Mouse (Mus musculus) neural tube, embryonic 12.5 days (tissue): ENCODE measurements around the gene Tek. TPM values are rescaled to one million over a fixed set of nuclear protein-coding genes. Genes with fewer than 3 reads are reported as not detected.
"Not testable (repeated sequence)": the region's sequence is repeated elsewhere in the genome, so short reads cannot be mapped to it uniquely, and the experiment has no call there.

Experiments used
- ATAC-seq: fragments of 200-750 bp; cut with Nextera tagmentation; 2 replicates; pipeline ENCODE4 v1.8.0; 2017; ENCODE audit warnings: low read depth, mild to moderate bottlenecking, moderate TSS enrichment, moderate library complexity; ENCODE audit not compliant: low FRiP score
- H3K27ac ChIP-seq: fragments of 300-500 bp; sonication (generic); 2 replicates; pipeline ENCODE4 v1.5.1; 2016
- H3K27me3 ChIP-seq: fragments of 300-500 bp; sonication (generic); replicated peaks from 2 replicates; pipeline ENCODE4 v1.6.1; 2016; ENCODE audit warnings: mild to moderate bottlenecking
- H3K36me3 ChIP-seq: fragments of 300-500 bp; sonication (generic); 2 replicates; pipeline ENCODE4 v1.6.1; 2016; ENCODE audit warnings: mild to moderate bottlenecking
- H3K4me1 ChIP-seq: fragments of 300-500 bp; sonication (generic); 2 replicates; pipeline ENCODE4 v1.6.1; 2016
- H3K4me2 ChIP-seq: fragments of 300-500 bp; sonication (generic); replicated peaks from 2 replicates; pipeline ENCODE4 v1.6.1; 2016; ENCODE audit warnings: mild to moderate bottlenecking
- H3K4me3 ChIP-seq: fragments of 300-500 bp; sonication (generic); 2 replicates; pipeline ENCODE4 v1.5.1; 2016
- H3K9ac ChIP-seq: fragments of 300-500 bp; sonication (generic); 2 replicates; pipeline ENCODE4 v1.6.1; 2016; ENCODE audit warnings: mild to moderate bottlenecking
- H3K9me3 ChIP-seq: fragments of 300-500 bp; sonication (generic); 2 replicates; pipeline ENCODE4 v1.6.1; 2016; ENCODE audit warnings: mild to moderate bottlenecking
- WGBS: fragments of 180-500 bp; shearing (Covaris S2); methylation state at CpG from one replicate; pipeline ENCODE4 v1.1.7; 2016; 5-methylcytosine and 5-hydroxymethylcytosine counted together
- polyA plus RNA-seq: library from polyadenylated mRNA; unstranded; fragments of >200 nt; fragmentation: Nextera tagmentation; extraction: Ambion mirVana; gene quantifications from 2 replicates; pipeline ENCODE4 v1.2.1, GENCODE M21; 2016

Tek gene
- polyA plus RNA-seq, result 9.4 and 9.9 TPM in 2 replicates

DNA sequence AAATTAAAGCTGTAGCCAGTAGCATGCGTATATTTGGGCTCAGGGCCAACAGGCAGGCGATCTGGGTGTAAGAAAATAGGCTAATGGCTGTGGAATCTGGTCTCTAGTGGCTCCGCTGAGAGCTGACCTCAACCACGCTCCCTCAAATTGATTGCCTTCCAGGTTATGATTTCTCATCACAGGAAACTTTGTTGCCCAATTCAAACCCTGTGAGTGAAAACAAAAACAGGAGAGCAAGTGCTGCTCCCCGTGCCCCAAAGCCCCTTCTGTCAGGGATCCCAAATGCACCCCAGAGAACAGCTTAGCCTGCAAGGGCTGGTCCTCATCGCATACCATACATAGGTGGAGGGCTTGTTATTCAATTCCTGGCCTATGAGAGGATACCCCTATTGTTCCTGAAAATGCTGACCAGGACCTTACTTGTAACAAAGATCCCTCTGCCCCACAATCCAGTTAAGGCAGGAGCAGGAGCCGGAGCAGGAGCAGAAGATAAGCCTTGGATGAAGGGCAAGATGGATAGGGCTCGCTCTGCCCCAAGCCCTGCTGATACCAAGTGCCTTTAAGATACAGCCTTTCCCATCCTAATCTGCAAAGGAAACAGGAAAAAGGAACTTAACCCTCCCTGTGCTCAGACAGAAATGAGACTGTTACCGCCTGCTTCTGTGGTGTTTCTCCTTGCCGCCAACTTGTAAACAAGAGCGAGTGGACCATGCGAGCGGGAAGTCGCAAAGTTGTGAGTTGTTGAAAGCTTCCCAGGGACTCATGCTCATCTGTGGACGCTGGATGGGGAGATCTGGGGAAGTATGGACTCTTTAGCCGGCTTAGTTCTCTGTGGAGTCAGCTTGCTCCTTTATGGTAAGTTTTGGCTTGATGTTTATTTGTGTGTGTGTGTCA lies at the start of gene Tek:
TSS of gene Tek (plus strand) at position 452 of the 894 bp plus-strand sequence.
- Histone ChIP-seq H3K4me3 (no peak within 1 kb of the TSS), H3K9ac (no peak within 1 kb of the TSS), H3K27me3 (no peaks in the 10 kb centered on the region), H3K36me3 (no peaks in the 10 kb centered on the region), H3K4me1 (no peaks in the 10 kb centered on the region), H3K9me3 (no peaks in the 10 kb centered on the region), H3K27ac (no peak within 1 kb of the TSS), H3K4me2 (no peak within 1 kb of the TSS)
- no peak for ATAC-seq
- whole genome bisulfite sequencing, result 74% methylated on average over 16 of the region's 16 CpGs

GRCm38 (mm10) chr4:94689804-94690203 lies 49.3 kb upstream of the Tek start:
- H3K9me3 ChIP-seq, H3K9ac ChIP-seq, H3K27me3 ChIP-seq, H3K4me1 ChIP-seq, H3K4me2 ChIP-seq, H3K4me3 ChIP-seq, H3K27ac ChIP-seq, ATAC-seq: not testable (repeated sequence)
- WGBS, result 86% methylated on average over 2 of the region's 2 CpGs
- H3K36me3 ChIP-seq, result peaks cover 28% of the 10 kb centered on the region

- H3K4me3 ChIP-seq, result no peak overlapping the region
- H3K27me3 ChIP-seq, result no peaks in the 10 kb centered on the region
- no peaks in the 10 kb centered on the region for H3K4me1 ChIP-seq
- H3K9me3 ChIP-seq, result no peaks in the 10 kb centered on the region
- ATAC-seq, result no peak
- H3K4me2 ChIP-seq, result no peak overlapping the region
- H3K9ac ChIP-seq, result no peak overlapping the region
- peaks cover 26% of the 10 kb centered on the region for H3K36me3 ChIP-seq
- 92% methylated on average over 4 of the region's 4 CpGs for WGBS
- no peak overlapping the region for H3K27ac ChIP-seq
Observed at GRCm38 (mm10) chr4:94691078-94691477, 48.0 kb upstream of the Tek start.

DNA sequence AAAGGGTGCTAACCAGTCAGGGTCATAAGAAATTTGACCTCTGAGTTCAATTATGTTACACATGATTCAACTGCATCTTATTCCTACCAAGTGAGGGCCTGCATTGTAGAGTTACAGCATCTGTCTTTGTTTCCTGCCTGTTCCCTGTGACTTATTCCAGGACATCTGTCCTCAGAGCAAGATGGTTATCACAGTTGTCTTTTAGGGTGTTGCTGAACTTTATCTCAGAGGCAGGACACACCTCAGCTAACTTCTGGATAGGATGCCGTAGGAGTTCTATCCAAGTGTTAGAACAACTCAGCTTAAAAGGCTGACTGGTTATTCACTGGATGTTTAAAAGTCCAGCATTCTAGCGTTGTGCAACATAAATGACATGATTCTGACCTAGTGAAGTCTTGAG lies 46.9 kb upstream of the Tek start:
- H3K9ac ChIP-seq, result no peak overlapping the region
- H3K36me3 ChIP-seq, result peaks cover 20% of the 10 kb centered on the region
- ATAC-seq, result no peak
- no peak overlapping the region for H3K27ac ChIP-seq
- H3K9me3 ChIP-seq, result no peaks in the 10 kb centered on the region
- no peak overlapping the region for H3K4me2 ChIP-seq
- no peak overlapping the region for H3K4me3 ChIP-seq
- WGBS, result 87% methylated on average over 2 of the region's 2 CpGs
- no peaks in the 10 kb centered on the region for H3K4me1 ChIP-seq
- no peaks in the 10 kb centered on the region for H3K27me3 ChIP-seq

GRCm38 (mm10) chr4:94696368-94696767 lies 42.7 kb upstream of the Tek start:
- ATAC-seq, result no peak
- no peaks in the 10 kb centered on the region for H3K27me3 ChIP-seq
- WGBS, result 91% methylated on average over 3 of the region's 3 CpGs
- no peaks in the 10 kb centered on the region for H3K4me1 ChIP-seq
- H3K9me3 ChIP-seq, result no peaks in the 10 kb centered on the region
- H3K9ac ChIP-seq, result no peak overlapping the region
- no peak overlapping the region for H3K27ac ChIP-seq
- 0 out of 2 replicates have a peak, but pooled peaks cover 5% of the 10 kb centered on the region for H3K36me3 ChIP-seq
- H3K4me2 ChIP-seq, result no peak overlapping the region
- H3K4me3 ChIP-seq, result no peak overlapping the region

GRCm38 (mm10) chr4:94711002-94711401 lies 28.1 kb upstream of the Tek start:
- 96% methylated on average over 2 of the region's 2 CpGs for WGBS
- H3K9ac ChIP-seq, result no peak overlapping the region
- H3K4me3 ChIP-seq, result no peak overlapping the region
- no peaks in the 10 kb centered on the region for H3K9me3 ChIP-seq
- H3K36me3 ChIP-seq, result no peaks in the 10 kb centered on the region
- no peak overlapping the region for H3K27ac ChIP-seq
- H3K4me1 ChIP-seq, result no peaks in the 10 kb centered on the region
- no peak overlapping the region for H3K4me2 ChIP-seq
- ATAC-seq, result no peak
- H3K27me3 ChIP-seq, result no peaks in the 10 kb centered on the region

DNA sequence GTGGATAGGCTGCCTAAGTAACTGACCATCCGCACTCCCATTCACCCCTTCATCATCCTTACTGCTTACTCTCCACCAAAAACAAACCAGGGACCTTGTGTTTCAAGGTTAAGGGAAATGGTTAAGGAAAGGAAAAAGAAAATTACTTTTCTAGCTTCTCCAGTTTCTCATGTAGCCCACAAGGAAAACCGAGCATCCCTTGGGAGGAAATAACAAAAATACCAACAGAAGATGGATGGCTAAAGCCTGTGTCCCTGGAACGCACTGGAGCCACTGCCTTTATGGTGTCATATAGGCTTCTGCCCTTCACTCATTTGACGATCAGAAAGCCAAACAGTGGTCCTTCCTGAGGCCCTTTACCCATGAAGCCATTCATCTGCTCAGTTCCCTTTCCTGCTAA lies 27.7 kb upstream of the Tek start:
- Histone ChIP-seq H3K4me3 (no peak overlapping the region), H3K27me3 (no peaks in the 10 kb centered on the region), H3K9ac (no peak overlapping the region), H3K4me1 (no peaks in the 10 kb centered on the region), H3K9me3 (no peaks in the 10 kb centered on the region), H3K4me2 (no peak overlapping the region), H3K27ac (no peak overlapping the region), H3K36me3 (no peaks in the 10 kb centered on the region)
- ATAC-seq, result no peak
- 71% methylated on average over 4 of the region's 4 CpGs for WGBS

GRCm38 (mm10) chr4:94713741-94714140 lies 25.3 kb upstream of the Tek start:
- Histone ChIP-seq H3K9ac (no peak overlapping the region), H3K27ac (no peak overlapping the region), H3K4me2 (no peak overlapping the region), H3K4me1 (no peaks in the 10 kb centered on the region), H3K27me3 (no peaks in the 10 kb centered on the region), H3K4me3 (no peak overlapping the region), H3K36me3 (no peaks in the 10 kb centered on the region), H3K9me3 (no peaks in the 10 kb centered on the region)
- ATAC-seq, result no peak

- Histone ChIP-seq H3K27ac (no peak overlapping the region), H3K4me2 (no peak overlapping the region), H3K9me3 (no peaks in the 10 kb centered on the region), H3K4me1 (no peaks in the 10 kb centered on the region), H3K9ac (no peak overlapping the region), H3K4me3 (no peak overlapping the region), H3K36me3 (no peaks in the 10 kb centered on the region), H3K27me3 (no peaks in the 10 kb centered on the region)
- WGBS, result 74% methylated on average over 6 of the region's 6 CpGs
- no peak for ATAC-seq
Observed at GRCm38 (mm10) chr4:94715166-94715565, 23.9 kb upstream of the Tek start.

- no peak overlapping the region for H3K4me3 ChIP-seq
- no peaks in the 10 kb centered on the region for H3K36me3 ChIP-seq
- no peak overlapping the region for H3K9ac ChIP-seq
- no peak overlapping the region for H3K4me2 ChIP-seq
- no peak for ATAC-seq
- no peaks in the 10 kb centered on the region for H3K4me1 ChIP-seq
- 69% methylated on average over 4 of the region's 4 CpGs for WGBS
- no peak overlapping the region for H3K27ac ChIP-seq
- H3K27me3 ChIP-seq, result no peaks in the 10 kb centered on the region
- H3K9me3 ChIP-seq, result 0 out of 2 replicates have a peak, but pooled peaks cover 4% of the 10 kb centered on the region
Observed at GRCm38 (mm10) chr4:94725799-94726198, 13.3 kb upstream of the Tek start.

DNA sequence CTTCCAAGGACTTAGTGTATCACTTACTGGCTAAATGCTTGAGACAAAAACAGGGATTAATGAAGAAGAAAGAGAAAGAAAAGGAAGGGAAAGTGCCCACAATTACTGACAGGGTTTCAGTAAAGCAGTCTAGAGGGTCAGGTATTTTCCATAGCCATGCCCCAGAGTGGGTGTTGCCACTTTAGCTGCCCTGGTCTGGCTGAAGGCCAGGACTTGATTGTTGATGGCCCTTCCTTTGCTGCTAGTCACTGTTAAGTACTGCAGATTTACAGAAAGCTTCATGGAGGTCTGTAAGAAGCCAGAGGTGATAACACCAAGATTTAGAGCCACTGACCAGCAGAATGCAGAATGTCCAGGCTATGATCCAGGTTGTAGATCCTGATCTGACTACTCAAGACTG lies 6.4 kb upstream of the Tek start:
- H3K4me1 ChIP-seq, result no peaks in the 10 kb centered on the region
- H3K36me3 ChIP-seq, result no peaks in the 10 kb centered on the region
- no peak overlapping the region for H3K4me2 ChIP-seq
- no peak overlapping the region for H3K27ac ChIP-seq
- H3K9ac ChIP-seq, result no peak overlapping the region
- H3K4me3 ChIP-seq, result no peak overlapping the region
- ATAC-seq, result no peak
- H3K9me3 ChIP-seq, result 0 out of 2 replicates have a peak, but pooled peaks cover 4% of the 10 kb centered on the region
- H3K27me3 ChIP-seq, result no peaks in the 10 kb centered on the region

GRCm38 (mm10) chr4:94737326-94738295 lies 1.5 kb upstream of the Tek start:
- Histone ChIP-seq H3K27ac (no peak overlapping the region), H3K36me3 (no peaks in the 10 kb centered on the region)
- 65% methylated on average over 5 of the region's 5 CpGs for WGBS

More at GRCm38 (mm10) chr4:94737326-94738295, 1.5 kb upstream of the Tek start:
- no peak for ATAC-seq
- no peaks in the 10 kb centered on the region for H3K27me3 ChIP-seq
- H3K4me1 ChIP-seq, result no peaks in the 10 kb centered on the region
- H3K9ac ChIP-seq, result no peak overlapping the region
- no peak overlapping the region for H3K4me3 ChIP-seq
- H3K9me3 ChIP-seq, result no peaks in the 10 kb centered on the region
- H3K4me2 ChIP-seq, result no peak overlapping the region
